Mouse (Mus musculus): ENCODE results near the gene Myf5.

DNA sequence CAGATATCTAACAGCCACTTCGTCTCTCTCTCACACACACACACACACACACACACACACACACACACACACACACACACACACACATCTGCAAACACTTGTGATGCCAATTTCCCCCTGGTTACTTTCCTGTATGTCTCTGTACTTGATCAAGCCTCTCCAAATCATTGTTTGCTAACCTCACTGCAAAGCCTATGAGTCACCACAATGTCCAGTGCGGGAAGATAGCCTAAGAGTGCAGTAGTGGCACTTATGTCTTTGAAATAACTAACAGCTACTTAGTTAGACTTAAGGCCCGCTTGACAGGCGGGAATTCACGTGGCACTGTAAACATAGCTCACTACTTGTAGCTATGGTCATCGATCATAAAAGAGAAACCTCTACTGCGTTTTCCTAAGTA lies 18.1 kb downstream of the Myf5 start:
- no peak for TF ChIP-seq CTCF (IDR thresholded peaks at IDR 0.05; ENCODE audit: low read depth)
- TF ChIP-seq EP300 (IDR thresholded peaks at IDR 0.05; ENCODE audit: low read depth): no peak

All from liver, embryonic 14.5 days (tissue).